Mouse (Mus musculus): Measurements from ENCODE around the gene Arhgap15.

DNA sequence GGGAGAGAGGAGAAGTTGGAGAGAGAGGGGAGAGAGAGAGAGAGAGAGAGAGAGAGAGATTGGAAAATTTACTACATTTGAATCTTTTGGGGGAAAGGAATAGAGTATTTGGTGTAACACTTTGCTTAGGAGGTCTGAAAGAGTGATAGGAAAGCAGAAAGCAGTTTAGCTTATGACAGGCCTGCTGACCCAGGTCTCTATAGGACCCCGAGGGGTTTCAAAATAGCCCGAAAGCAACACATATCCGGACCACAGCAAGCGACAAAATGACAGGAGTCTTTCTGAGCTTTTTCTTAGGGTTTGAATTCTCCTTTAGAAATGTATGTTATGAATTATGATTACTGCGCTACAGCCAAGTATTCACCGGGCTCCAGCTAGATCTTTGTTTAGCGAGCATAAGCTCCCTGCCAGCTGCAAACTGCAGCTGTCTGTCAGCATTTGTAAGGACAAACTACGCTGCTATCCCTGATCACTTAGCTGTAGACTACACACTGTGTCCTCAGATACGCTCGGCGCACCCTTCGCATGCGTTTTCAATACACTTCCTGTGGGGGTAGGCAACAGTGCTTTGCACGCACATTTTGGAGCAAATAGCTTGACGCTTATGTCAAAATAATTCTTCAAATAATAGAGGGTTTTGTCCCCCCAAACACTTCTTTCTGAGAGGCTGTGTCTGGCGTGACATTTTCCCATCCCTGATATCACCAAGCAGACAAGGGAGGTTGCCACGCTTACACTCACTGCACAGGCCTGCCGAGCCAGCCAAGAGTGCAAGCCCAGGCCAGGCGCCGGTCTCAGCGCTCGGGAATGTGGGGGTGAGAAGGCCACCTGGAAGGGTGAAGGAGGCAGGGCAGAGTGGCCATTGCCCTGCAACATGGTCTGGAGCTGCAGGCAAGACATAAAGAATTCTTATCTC lies 355.9 kb downstream of the Arhgap15 start:
- TF ChIP-seq CTCF (IDR thresholded peaks at IDR 0.05; ENCODE audit: low read depth) (no peak), EP300 (IDR thresholded peaks at IDR 0.05; ENCODE audit: low read depth) (no peak)
